Mouse (Mus musculus): ENCODE measurements around the gene Dcps. TPM values are rescaled to one million over a fixed set of nuclear protein-coding genes. Genes with fewer than 3 reads are reported as not detected.
A peak's percentile ranks its signal among the peaks of the same experiment; 100 is the strongest.

Gene Dcps
- polyA plus RNA-seq, 1 experiment: 33.1 TPM

GRCm38 (mm10) chr9:35131637-35132397 lies 44.0 kb downstream of the Dcps start:
- no peak for DNase-seq (ENCODE audit: low spot score)

DNA sequence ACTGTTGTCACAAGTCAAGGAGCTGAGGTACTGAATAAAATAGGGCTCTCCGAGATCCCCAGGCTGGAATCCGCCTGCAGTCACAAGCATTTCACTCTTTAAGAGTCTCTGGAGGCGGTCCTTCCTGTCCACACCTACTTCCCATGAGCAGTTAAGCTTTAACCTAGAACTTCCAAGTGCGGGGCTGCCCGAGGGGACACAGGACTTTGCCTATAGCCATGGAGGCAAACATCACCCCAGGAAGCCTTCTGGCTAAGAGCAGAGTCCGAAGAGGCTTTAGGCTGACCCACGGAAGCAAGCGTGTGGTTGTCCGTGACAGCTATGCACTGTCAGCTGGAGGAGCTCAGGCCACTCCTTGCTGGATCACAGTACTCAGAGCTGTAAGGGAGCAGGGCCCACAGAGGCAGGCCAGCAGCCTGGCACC lies 46.9 kb downstream of the Dcps start:
- DNase-seq (ENCODE audit: low spot score): no peak

GRCm38 (mm10) chr9:35128564-35128963 lies 47.3 kb downstream of the Dcps start:
- no peak for DNase-seq (ENCODE audit: low spot score)

- DNase-seq (ENCODE audit: low spot score): no peak
These were observed 48.3 kb downstream of the Dcps start for GRCm38 (mm10) chr9:35127561-35127960.

DNA sequence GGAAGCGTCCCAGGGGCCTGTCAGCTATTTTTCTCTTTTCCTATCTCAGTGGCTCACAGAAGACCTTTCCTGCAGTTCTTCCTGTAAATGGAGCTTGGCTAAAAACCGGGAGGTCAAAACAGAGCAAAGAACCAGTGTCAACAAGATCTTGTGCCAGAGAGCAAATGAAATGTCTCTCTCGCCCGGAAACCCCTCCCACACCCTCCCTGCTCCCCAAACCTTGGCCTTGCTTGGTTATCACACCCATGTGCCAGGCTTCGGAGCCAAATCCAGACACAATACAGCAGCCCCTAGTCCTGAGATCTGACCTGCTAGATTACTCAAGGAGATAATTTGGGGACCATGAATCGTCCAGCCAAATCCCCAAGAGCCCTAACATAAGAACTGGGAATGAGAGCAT lies 48.7 kb downstream of the Dcps start:
- DNase-seq (ENCODE audit: low spot score): no peak

- DNase-seq (ENCODE audit: low spot score): no peak
These were observed 51.2 kb downstream of the Dcps start for GRCm38 (mm10) chr9:35124678-35124955.

- DNase-seq (ENCODE audit: low spot score): no peak
These were observed 51.8 kb downstream of the Dcps start for GRCm38 (mm10) chr9:35123804-35124677.

- no peak for DNase-seq (ENCODE audit: low spot score)
These were observed 52.4 kb downstream of the Dcps start for GRCm38 (mm10) chr9:35123456-35123803.

- no peak for DNase-seq (ENCODE audit: low spot score)
These were observed 53.2 kb downstream of the Dcps start for GRCm38 (mm10) chr9:35122551-35123266.

DNA sequence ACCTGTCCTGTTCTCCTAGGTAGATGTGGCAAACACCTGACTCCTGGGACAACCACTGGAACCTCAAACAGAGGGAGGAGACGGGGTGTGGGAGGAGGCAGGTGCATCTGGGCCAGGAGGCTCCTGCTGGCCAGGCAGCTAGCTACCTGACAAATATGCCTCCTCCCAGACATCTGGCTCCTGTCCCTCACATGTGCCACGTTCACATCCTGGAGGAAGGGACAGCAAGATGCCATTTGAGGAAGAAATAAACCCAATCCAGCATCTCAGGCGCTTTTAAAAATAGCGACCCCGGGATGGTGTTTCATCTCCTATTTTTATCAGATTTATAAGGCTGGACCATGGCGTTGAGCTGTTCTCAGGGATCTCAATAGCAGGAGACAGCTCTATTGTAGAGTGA lies 56.7 kb downstream of the Dcps start, which contains the start of gene St3gal4:
TSS of gene St3gal4 (minus strand) at position 101 of the 400 bp plus-strand sequence.
- DNase-seq (ENCODE audit: low spot score): no peak

GRCm38 (mm10) chr9:35118563-35118962 lies 57.3 kb downstream of the Dcps start:
- no peak for DNase-seq (ENCODE audit: low spot score)

GRCm38 (mm10) chr9:35117384-35118295 lies 58.2 kb downstream of the Dcps start:
- no peak for DNase-seq (ENCODE audit: low spot score)

DNA sequence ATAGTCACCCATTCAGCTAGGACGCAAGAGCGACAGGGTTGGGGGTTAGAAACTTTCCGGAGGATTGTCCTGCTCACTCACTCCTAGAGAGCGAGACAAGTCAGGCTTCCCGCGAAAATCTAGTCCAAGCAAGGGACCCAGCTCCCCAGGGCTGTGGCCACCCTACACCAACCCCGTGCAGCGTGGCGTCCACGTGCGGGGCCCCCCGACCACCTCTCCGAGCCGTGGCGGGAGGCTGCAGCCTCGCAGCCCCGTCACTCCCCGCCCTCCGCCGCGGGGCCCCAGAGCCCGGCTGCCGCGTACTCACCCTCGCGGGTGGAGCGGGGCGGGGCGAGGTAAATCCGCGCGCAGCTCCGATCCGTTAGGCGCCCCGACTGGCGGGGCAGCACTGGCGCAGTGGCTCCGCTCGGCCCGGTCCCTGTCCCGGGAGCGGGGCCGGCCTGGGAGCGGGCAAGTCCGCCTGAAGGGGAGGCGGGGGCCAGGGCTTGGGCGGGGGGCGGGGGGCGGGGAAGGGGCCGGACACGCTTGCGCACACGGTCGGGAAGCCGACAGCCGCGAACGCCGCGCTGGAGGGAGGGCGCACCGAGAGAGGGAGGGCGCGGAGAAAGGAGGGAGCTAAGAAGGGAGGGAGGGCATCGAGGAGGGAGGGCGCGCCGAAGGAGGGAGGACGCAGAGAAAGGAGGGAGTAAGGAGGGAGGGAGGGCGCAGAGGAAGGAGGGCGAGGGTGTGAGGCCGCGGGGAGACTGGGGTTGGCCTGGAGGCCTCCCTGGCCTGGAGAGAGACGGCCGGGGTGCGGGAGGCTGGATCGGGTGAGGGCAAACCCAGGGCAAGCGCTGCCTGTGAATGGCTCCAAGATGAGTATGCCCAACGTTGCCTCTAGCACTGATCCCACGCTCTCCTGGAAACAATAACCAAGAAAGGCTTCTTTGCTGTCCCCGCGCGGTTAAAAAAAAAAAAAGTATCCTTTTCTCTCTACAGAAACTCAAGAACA lies 59.2 kb downstream of the Dcps start:
- peak; percentile 79 for DNase-seq (ENCODE audit: low spot score)

DNA sequence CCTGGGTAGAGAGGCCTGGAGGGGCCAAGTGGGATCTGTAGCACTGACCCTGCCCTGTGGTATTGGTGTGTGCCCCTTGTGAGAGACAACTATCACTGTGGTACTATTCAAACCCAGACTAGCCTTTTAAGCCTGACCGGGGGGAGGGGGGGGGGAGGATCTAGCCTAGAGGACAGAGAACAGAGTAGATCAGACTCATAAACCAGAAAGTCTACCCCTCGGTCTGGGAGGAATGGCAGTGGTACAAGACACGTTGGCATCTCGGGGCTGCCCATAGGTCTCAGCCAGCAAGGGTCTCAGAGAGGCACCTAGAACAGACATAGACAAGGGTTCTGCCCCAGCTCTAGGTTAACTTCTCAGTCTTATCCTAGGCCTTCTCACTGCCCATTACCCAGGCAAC lies 60.1 kb downstream of the Dcps start:
- no peak for DNase-seq (ENCODE audit: low spot score)

DNA sequence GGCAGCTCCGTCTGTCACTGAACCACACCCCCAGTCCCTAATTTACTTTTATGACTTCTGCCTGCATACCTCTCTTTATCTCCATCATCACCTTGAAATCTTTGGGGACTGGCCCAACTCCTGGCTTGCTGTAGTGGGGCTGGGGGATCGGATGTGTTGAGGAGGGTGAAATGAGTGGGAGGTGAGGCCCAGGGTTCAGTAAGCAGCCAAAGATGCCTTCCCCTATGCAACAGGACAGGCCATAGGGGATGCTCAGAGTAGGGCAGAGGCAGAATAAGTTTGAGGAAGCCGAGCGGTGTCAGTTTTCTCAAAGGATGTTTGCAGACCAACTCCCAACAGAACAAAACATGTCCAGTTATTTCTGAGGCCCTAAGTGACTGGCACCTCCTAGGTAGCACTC lies 60.6 kb downstream of the Dcps start:
- no peak for DNase-seq (ENCODE audit: low spot score)

GRCm38 (mm10) chr9:35114234-35114633 lies 61.6 kb downstream of the Dcps start:
- no peak for DNase-seq (ENCODE audit: low spot score)

DNA sequence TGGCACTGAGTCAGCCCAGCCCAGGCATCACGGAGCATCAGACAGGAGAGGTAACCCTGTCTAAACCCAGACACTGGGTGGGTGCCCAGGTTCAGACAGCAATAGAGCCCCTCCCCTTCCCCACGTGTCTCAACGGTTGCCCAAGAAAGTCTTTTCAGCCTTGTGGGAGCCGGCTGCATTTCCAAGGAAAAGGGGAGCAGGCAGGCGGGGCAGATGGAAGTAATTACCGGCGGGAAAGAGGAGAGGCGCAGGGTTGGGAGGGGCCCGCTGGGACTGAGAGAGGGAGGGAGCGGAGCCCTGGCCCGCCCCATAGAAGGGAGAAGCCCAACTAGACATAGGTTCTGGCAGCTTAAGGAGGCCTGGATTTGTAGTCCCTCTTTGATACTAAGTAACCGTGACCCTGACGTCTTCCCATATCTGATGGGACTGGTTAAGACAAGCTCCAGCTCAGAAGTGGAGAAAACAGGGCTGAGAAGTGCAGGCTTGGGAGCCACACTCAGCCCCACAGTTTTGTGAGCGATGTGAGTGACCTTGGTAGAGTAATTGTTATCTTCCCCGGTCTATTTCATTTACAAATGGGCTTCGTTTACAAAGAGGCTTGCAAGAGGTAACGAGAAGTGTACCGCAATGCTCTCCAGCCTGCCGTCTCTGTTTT lies 63.8 kb downstream of the Dcps start:
- DNase-seq (ENCODE audit: low spot score): peak; percentile 44

DNA sequence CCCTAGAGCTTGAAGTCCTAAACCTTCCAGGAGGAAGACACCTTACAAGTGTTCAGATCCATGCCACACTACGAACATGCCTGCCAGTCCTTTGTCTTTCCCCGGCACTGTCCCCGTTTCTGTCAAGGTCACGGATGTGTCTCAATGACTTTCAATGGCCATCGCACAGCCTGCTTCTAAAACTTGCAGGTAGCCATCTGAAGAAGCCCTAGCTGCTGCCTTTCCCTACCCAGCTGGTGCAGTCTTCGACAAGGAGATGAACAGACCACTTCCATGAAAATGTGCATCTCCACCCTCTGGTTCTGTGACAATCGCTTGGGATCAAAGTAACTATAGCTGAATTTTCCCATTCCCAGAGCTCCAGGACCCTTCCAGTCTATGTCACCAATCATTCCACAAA lies 64.4 kb downstream of the Dcps start:
- DNase-seq (ENCODE audit: low spot score): no peak

GRCm38 (mm10) chr9:35110567-35110966 lies 65.3 kb downstream of the Dcps start:
- no peak for DNase-seq (ENCODE audit: low spot score)

- no peak for DNase-seq (ENCODE audit: low spot score)
These were observed 65.8 kb downstream of the Dcps start for GRCm38 (mm10) chr9:35110051-35110450.

Data from urinary bladder, adult 2 months (tissue).